Comparison of ENCODE assay signal across 8 mouse cellular contexts in genomic region chr11:115173549-115174339, GRCm38 (mm10). TPM values are rescaled to one million over a fixed set of nuclear protein-coding genes. Genes with fewer than 3 reads are reported as not detected.
A peak's percentile ranks its signal among the peaks of the same experiment; 100 is the strongest.
DNase-seq lines count a peak whose midpoint lies in the region; ATAC-seq lines count a peak whose summit lies in the region.

No protein-coding gene starts in this region.

- peak overlapping the region; percentile 16; the same call in 1 of the 2 replicates for H3K4me2 ChIP-seq in hindbrain, embryonic 15.5 days
- no peak overlapping the region for H3K4me2 ChIP-seq in hindbrain, embryonic 13.5 days

- WGBS in hindbrain, embryonic 15.5 days, result 22% methylated on average over 16 of the region's 16 CpGs
- 18% methylated on average over 16 of the region's 16 CpGs for WGBS in hindbrain, embryonic 13.5 days
- 11% methylated on average over 16 of the region's 16 CpGs for WGBS in limb, embryonic 10.5 days

- H3K27me3 ChIP-seq in hindbrain, embryonic 15.5 days, result peaks cover 15% of the 10 kb centered on the region; the same call in 1 of the 2 replicates
- peaks cover 42% of the 10 kb centered on the region for H3K27me3 ChIP-seq in hindbrain, embryonic 13.5 days
- H3K27me3 ChIP-seq in limb, embryonic 10.5 days (ENCODE audit: low read depth, poor library complexity, severe bottlenecking), result peaks cover 58% of the 10 kb centered on the region
- no peaks in the 10 kb centered on the region for H3K27me3 ChIP-seq in splenic B cell, adult 2 months (ENCODE audit: control insufficient read depth, insufficient read depth, low read length, poor library complexity, severe bottlenecking)

- no peak overlapping the region; the same call in 1 of the 2 replicates for H3K9ac ChIP-seq in hindbrain, embryonic 15.5 days
- no peak overlapping the region for H3K9ac ChIP-seq in hindbrain, embryonic 13.5 days

- no peaks in the 10 kb centered on the region for H3K9me3 ChIP-seq in hindbrain, embryonic 15.5 days
- no peaks in the 10 kb centered on the region for H3K9me3 ChIP-seq in hindbrain, embryonic 13.5 days
- H3K9me3 ChIP-seq in limb, embryonic 10.5 days (replicated peaks), result no peaks in the 10 kb centered on the region

- peak; percentile 57 for DNase-seq in embryo, embryonic 9.5 days (ENCODE audit: extremely low spot score)
- no peak for DNase-seq in limb, embryonic 10.5 days (ENCODE audit: low spot score)
- DNase-seq in splenic B cell, adult 2 months (ENCODE audit: low read depth, low spot score), result peak; percentile 44
- no peak for DNase-seq in adipocyte (ENCODE audit: low spot score)
- DNase-seq in frontal cortex, adult 2 months (ENCODE audit: extremely low spot score in 1 of 2, low spot score in 1 of 2), result no peak
- no peak for DNase-seq in layer of hippocampus, postnatal 25 days (ENCODE audit: extremely low spot score in 1 of 2, low spot score in 1 of 2)

- peaks cover 72% of the 10 kb centered on the region for H3K4me1 ChIP-seq in hindbrain, embryonic 15.5 days (replicated peaks)
- peaks cover 79% of the 10 kb centered on the region for H3K4me1 ChIP-seq in hindbrain, embryonic 13.5 days (replicated peaks)
- H3K4me1 ChIP-seq in limb, embryonic 10.5 days, result peaks cover 77% of the 10 kb centered on the region

- no peak overlapping the region for H3K27ac ChIP-seq in hindbrain, embryonic 15.5 days (replicated peaks)
- no peak overlapping the region for H3K27ac ChIP-seq in hindbrain, embryonic 13.5 days
- H3K27ac ChIP-seq in limb, embryonic 10.5 days, result peak overlapping the region; percentile 66

- no peaks in the 10 kb centered on the region for H3K36me3 ChIP-seq in hindbrain, embryonic 15.5 days
- H3K36me3 ChIP-seq in hindbrain, embryonic 13.5 days, result no peaks in the 10 kb centered on the region
- H3K36me3 ChIP-seq in limb, embryonic 10.5 days, result no peaks in the 10 kb centered on the region
- peaks cover 11% of the 10 kb centered on the region for H3K36me3 ChIP-seq in splenic B cell, adult 2 months (ENCODE audit: control insufficient read depth, insufficient read depth, low read length, poor library complexity, severe bottlenecking)

- H3K4me3 ChIP-seq in hindbrain, embryonic 15.5 days, result no peak overlapping the region
- no peak overlapping the region for H3K4me3 ChIP-seq in hindbrain, embryonic 13.5 days
- no peak overlapping the region for H3K4me3 ChIP-seq in limb, embryonic 10.5 days

- no peak for ATAC-seq in hindbrain, embryonic 15.5 days (ENCODE audit: low FRiP score, low read depth)
- no peak for ATAC-seq in hindbrain, embryonic 13.5 days (ENCODE audit: low FRiP score)

RNA-seq across cellular contexts. Expression of gene Slc9a3r1, which starts 10.6 kb away (rescaled TPM):
- 68.7 and 70.2 TPM in 2 replicates for polyA plus RNA-seq in hindbrain, embryonic 15.5 days (2015; fragmentation: Nextera tagmentation; extraction: Ambion mirVana)
- polyA plus RNA-seq in hindbrain, embryonic 13.5 days (2015; fragmentation: Nextera tagmentation; extraction: Ambion mirVana), result 42.2 and 55.2 TPM in 2 replicates
- polyA plus RNA-seq in limb, embryonic 10.5 days (2016; fragmentation: Nextera tagmentation; extraction: Ambion mirVana), result 30.7 and 32.2 TPM in 2 replicates
- 85.4 and 93.7 TPM in 2 replicates for polyA plus RNA-seq in frontal cortex, adult 2 months (2012; rRNA removed)
- total RNA-seq in layer of hippocampus, postnatal 25 days (2021), result 10 to 100 TPM; 74.8 to 76.3 TPM

RNA-seq across cellular contexts. Expression of gene Tmem104, which starts 13.5 kb away (rescaled TPM):
- polyA plus RNA-seq in hindbrain, embryonic 15.5 days (2015; fragmentation: Nextera tagmentation; extraction: Ambion mirVana), result 15.1 and 17.5 TPM in 2 replicates
- 11.2 and 12.1 TPM in 2 replicates for polyA plus RNA-seq in hindbrain, embryonic 13.5 days (2015; fragmentation: Nextera tagmentation; extraction: Ambion mirVana)
- 9.1 and 9.8 TPM in 2 replicates for polyA plus RNA-seq in limb, embryonic 10.5 days (2016; fragmentation: Nextera tagmentation; extraction: Ambion mirVana)
- polyA plus RNA-seq in frontal cortex, adult 2 months (2012; rRNA removed), result 10.2 and 10.4 TPM in 2 replicates
- 10 to 100 TPM; 19.0 to 19.4 TPM for total RNA-seq in layer of hippocampus, postnatal 25 days (2021)

RNA-seq across cellular contexts. Expression of gene Nat9, which starts 13.9 kb away (rescaled TPM):
- 19.1 and 20.4 TPM in 2 replicates for polyA plus RNA-seq in hindbrain, embryonic 15.5 days (2015; fragmentation: Nextera tagmentation; extraction: Ambion mirVana)
- 21.5 and 22.0 TPM in 2 replicates for polyA plus RNA-seq in hindbrain, embryonic 13.5 days (2015; fragmentation: Nextera tagmentation; extraction: Ambion mirVana)
- 15.6 and 22.7 TPM in 2 replicates for polyA plus RNA-seq in limb, embryonic 10.5 days (2016; fragmentation: Nextera tagmentation; extraction: Ambion mirVana)
- 36.2 and 36.9 TPM in 2 replicates for polyA plus RNA-seq in frontal cortex, adult 2 months (2012; rRNA removed)
- total RNA-seq in layer of hippocampus, postnatal 25 days (2021), result 10 to 100 TPM; 16.6 to 21.3 TPM

RNA-seq across cellular contexts. Expression of gene Cd300lf, which starts 40.0 kb away (rescaled TPM):
- 0.17 and 0.34 TPM in 2 replicates for polyA plus RNA-seq in hindbrain, embryonic 15.5 days (2015; fragmentation: Nextera tagmentation; extraction: Ambion mirVana)
- 0.12 and 0.27 TPM in 2 replicates for polyA plus RNA-seq in hindbrain, embryonic 13.5 days (2015; fragmentation: Nextera tagmentation; extraction: Ambion mirVana)
- 0.06 TPM in 1 of 2 replicates, not detected in the other for polyA plus RNA-seq in limb, embryonic 10.5 days (2016; fragmentation: Nextera tagmentation; extraction: Ambion mirVana)
- 0.12 and 0.29 TPM in 2 replicates for polyA plus RNA-seq in frontal cortex, adult 2 months (2012; rRNA removed)
- under 1 TPM; 0.35 to 0.39 TPM for total RNA-seq in layer of hippocampus, postnatal 25 days (2021)

Comparison
In these comparisons a context has a peak if more than half of its experiments do, and no peak if none do; other contexts are left out.
1. DNase-seq: peak in embryo, embryonic 9.5 days (single experiment) and splenic B cell, adult 2 months (single experiment); none in limb, embryonic 10.5 days (single experiment), adipocyte (single experiment), frontal cortex, adult 2 months (0 of 2) and layer of hippocampus, postnatal 25 days (0 of 2).